Mouse (Mus musculus): ENCODE measurements around the gene Gstm6. TPM values are rescaled to one million over a fixed set of nuclear protein-coding genes. Genes with fewer than 3 reads are reported as not detected.

Gene Gstm6
- polyA plus RNA-seq, 1 experiment from 2014 or later, result 13.3 TPM

- ATAC-seq (ENCODE audit: low FRiP score, low TSS enrichment) (no peak), DNase-seq (no peak)
- Histone ChIP-seq H3K9ac (replicated peaks; ENCODE audit: low read length) (no peak overlapping the region), H3K9me3 (ENCODE audit: control insufficient read depth, low read length) (no peaks in the 10 kb centered on the region), H3K27me3 (ENCODE audit: control insufficient read depth, insufficient read depth, low read length) (no peaks in the 10 kb centered on the region), H3K4me2 (ENCODE audit: low read length) (no peak overlapping the region), H3K36me3 (ENCODE audit: control insufficient read depth, insufficient read depth, low read length) (no peaks in the 10 kb centered on the region), H3K4me1 (ENCODE audit: control insufficient read depth, insufficient read depth, low read length) (no peaks in the 10 kb centered on the region), H3K27ac (replicated peaks; ENCODE audit: low read depth, low read length) (no peak overlapping the region), H3K4me3 (replicated peaks; ENCODE audit: low read depth, low read length) (no peak overlapping the region)
- WGBS, result 93% methylated on average over 5 of the region's 5 CpGs
Observed at GRCm38 (mm10) chr3:107920348-107920747, 23.2 kb downstream of the Gstm6 start.

DNA sequence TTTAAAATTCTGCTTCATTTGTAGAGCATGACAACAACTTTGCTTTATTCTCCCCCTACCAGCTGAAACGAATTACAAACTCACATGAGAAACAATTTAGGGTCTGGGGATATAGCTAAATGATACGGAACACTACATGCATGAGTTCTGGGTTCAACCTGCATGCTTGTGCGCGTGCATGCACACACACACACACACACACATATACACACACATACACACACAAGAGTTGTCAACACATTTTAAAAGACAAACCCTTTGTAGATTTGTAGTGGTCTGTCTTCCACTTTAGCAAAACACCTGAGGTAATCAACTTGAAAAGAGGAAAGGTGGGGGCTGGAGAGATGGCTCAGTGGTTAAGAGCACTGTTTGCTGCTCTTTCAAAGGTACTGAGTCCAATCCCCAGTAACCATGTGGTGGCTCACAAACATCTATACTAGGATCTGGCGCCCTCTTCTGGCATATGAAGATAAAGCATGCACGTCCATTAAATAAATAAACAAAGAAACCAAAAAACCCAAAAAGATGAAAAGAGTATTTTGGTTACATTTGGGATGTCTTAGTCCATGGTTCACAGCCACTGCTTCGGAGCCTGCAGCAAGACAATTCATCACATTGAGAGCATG, 25.7 kb downstream of the Gstm6 start:
- no peaks in the 10 kb centered on the region for H3K4me1 ChIP-seq (ENCODE audit: control insufficient read depth, insufficient read depth, low read length)
- no peaks in the 10 kb centered on the region for H3K9me3 ChIP-seq (ENCODE audit: control insufficient read depth, low read length)
- H3K9ac ChIP-seq (replicated peaks; ENCODE audit: low read length), result no peak overlapping the region
- DNase-seq, result peak; percentile 85
- no peaks in the 10 kb centered on the region for H3K36me3 ChIP-seq (ENCODE audit: control insufficient read depth, insufficient read depth, low read length)
- WGBS, result 62% methylated on average over 7 of the region's 7 CpGs
- no peak overlapping the region for H3K27ac ChIP-seq (replicated peaks; ENCODE audit: low read depth, low read length)
- H3K4me3 ChIP-seq (replicated peaks; ENCODE audit: low read depth, low read length), result no peak overlapping the region
- ATAC-seq (ENCODE audit: low FRiP score, low TSS enrichment), result peak; percentile 64; the same call in 1 of the 2 replicates
- no peaks in the 10 kb centered on the region for H3K27me3 ChIP-seq (ENCODE audit: control insufficient read depth, insufficient read depth, low read length)
- H3K4me2 ChIP-seq (ENCODE audit: low read length), result no peak overlapping the region

- DNase-seq, result peak; percentile 14
- WGBS, result 83% methylated on average over 3 of the region's 3 CpGs
- no peaks in the 10 kb centered on the region for H3K36me3 ChIP-seq (ENCODE audit: control insufficient read depth, insufficient read depth, low read length)
- no peaks in the 10 kb centered on the region for H3K27me3 ChIP-seq (ENCODE audit: control insufficient read depth, insufficient read depth, low read length)
- no peaks in the 10 kb centered on the region for H3K9me3 ChIP-seq (ENCODE audit: control insufficient read depth, low read length)
- no peak overlapping the region for H3K9ac ChIP-seq (replicated peaks; ENCODE audit: low read length)
- H3K4me3 ChIP-seq (replicated peaks; ENCODE audit: low read depth, low read length), result no peak overlapping the region
- H3K4me2 ChIP-seq (ENCODE audit: low read length), result no peak overlapping the region
- H3K27ac ChIP-seq (replicated peaks; ENCODE audit: low read depth, low read length), result no peak overlapping the region
- no peaks in the 10 kb centered on the region for H3K4me1 ChIP-seq (ENCODE audit: control insufficient read depth, insufficient read depth, low read length)
- no peak for ATAC-seq (ENCODE audit: low FRiP score, low TSS enrichment)
Observed at GRCm38 (mm10) chr3:107917097-107917496, 26.5 kb downstream of the Gstm6 start.

DNA sequence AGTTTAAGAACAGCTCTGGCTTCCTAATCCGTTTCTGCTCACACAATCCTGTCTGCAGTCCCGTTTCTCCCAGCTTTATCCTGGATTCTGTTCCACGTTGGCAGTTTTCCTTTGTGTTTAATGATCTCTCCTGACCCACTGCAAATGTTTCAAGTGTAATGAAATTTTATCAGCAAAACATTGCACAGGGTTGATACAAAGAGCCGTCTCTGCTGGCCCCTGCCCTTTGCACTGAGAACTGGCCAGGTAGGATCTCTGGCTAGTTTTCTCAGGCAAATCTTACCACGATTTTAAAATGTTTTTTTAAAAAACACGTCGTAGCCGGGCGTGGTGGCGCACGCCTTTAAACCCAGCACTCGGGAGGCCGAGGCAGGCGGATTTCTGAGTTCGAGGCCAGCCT, 26.9 kb downstream of the Gstm6 start:
- Histone ChIP-seq H3K27me3 (ENCODE audit: control insufficient read depth, insufficient read depth, low read length) (no peaks in the 10 kb centered on the region), H3K27ac (replicated peaks; ENCODE audit: low read depth, low read length) (no peak overlapping the region), H3K4me3 (replicated peaks; ENCODE audit: low read depth, low read length) (no peak overlapping the region), H3K36me3 (ENCODE audit: control insufficient read depth, insufficient read depth, low read length) (no peaks in the 10 kb centered on the region), H3K9ac (replicated peaks; ENCODE audit: low read length) (no peak overlapping the region), H3K4me2 (ENCODE audit: low read length) (no peak overlapping the region), H3K4me1 (ENCODE audit: control insufficient read depth, insufficient read depth, low read length) (no peaks in the 10 kb centered on the region), H3K9me3 (ENCODE audit: control insufficient read depth, low read length) (no peaks in the 10 kb centered on the region)
- DNase-seq (no peak), ATAC-seq (ENCODE audit: low FRiP score, low TSS enrichment) (no peak)
- whole genome bisulfite sequencing, result 77% methylated on average over 15 of the region's 15 CpGs

- 52% methylated on average over 6 of the region's 6 CpGs for WGBS
- Histone ChIP-seq H3K9me3 (ENCODE audit: control insufficient read depth, low read length) (no peaks in the 10 kb centered on the region), H3K36me3 (ENCODE audit: control insufficient read depth, insufficient read depth, low read length) (no peaks in the 10 kb centered on the region), H3K27ac (replicated peaks; ENCODE audit: low read depth, low read length) (no peak overlapping the region), H3K4me2 (ENCODE audit: low read length) (no peak overlapping the region), H3K27me3 (ENCODE audit: control insufficient read depth, insufficient read depth, low read length) (no peaks in the 10 kb centered on the region), H3K4me3 (replicated peaks; ENCODE audit: low read depth, low read length) (no peak overlapping the region), H3K4me1 (ENCODE audit: control insufficient read depth, insufficient read depth, low read length) (no peaks in the 10 kb centered on the region), H3K9ac (replicated peaks; ENCODE audit: low read length) (no peak overlapping the region)
- ATAC-seq (ENCODE audit: low FRiP score, low TSS enrichment), result no peak
- no peak for DNase-seq
Observed at GRCm38 (mm10) chr3:107905942-107906341, 37.6 kb downstream of the Gstm6 start.

DNA sequence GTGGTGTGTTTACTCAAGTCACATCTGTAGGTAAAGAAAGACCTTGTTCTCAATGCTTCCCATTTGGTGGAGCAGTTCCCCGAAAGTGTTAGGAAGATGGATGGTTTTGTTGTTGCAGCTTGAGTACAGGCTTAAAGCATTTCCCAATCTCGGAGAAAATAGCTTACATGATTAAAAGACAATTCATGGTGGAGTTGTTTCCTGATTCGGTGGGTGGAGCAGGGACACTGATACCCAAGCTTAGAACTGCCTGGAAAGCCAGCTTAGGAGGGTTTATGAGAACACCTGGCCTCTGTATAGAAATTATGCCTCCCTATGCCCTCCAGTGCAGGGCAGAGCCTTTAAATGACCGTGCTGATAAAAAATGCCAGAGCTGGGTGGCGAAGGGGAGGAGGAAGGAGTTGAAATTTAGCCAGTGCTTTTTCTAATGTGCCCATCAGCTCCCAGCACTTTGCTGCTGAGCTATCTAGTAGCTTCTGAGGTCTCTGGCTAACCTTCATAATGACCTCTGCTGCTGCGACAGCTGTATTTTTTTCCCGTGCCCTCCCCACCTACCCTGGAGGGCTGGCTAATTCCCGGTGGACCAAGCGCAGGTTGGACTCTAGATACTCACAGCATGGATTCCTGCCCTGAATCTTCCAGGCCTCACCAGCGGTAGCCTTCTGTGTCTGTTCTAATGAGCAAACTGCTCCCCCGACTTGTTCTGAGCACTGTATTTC, 42.4 kb downstream of the Gstm6 start:
- no peak overlapping the region for H3K4me2 ChIP-seq (ENCODE audit: low read length)
- H3K36me3 ChIP-seq (ENCODE audit: control insufficient read depth, insufficient read depth, low read length), result peaks cover 10% of the 10 kb centered on the region; the same call in 1 of the 2 replicates
- no peak overlapping the region for H3K4me3 ChIP-seq (replicated peaks; ENCODE audit: low read depth, low read length)
- no peaks in the 10 kb centered on the region for H3K27me3 ChIP-seq (ENCODE audit: control insufficient read depth, insufficient read depth, low read length)
- 79% methylated on average over 11 of the region's 11 CpGs for WGBS
- H3K9ac ChIP-seq (replicated peaks; ENCODE audit: low read length), result no peak overlapping the region
- no peaks in the 10 kb centered on the region for H3K9me3 ChIP-seq (ENCODE audit: control insufficient read depth, low read length)
- DNase-seq (no peak), ATAC-seq (ENCODE audit: low FRiP score, low TSS enrichment) (no peak)
- peaks cover 5% of the 10 kb centered on the region for H3K4me1 ChIP-seq (ENCODE audit: control insufficient read depth, insufficient read depth, low read length)
- H3K27ac ChIP-seq (replicated peaks; ENCODE audit: low read depth, low read length), result no peak overlapping the region

DNA sequence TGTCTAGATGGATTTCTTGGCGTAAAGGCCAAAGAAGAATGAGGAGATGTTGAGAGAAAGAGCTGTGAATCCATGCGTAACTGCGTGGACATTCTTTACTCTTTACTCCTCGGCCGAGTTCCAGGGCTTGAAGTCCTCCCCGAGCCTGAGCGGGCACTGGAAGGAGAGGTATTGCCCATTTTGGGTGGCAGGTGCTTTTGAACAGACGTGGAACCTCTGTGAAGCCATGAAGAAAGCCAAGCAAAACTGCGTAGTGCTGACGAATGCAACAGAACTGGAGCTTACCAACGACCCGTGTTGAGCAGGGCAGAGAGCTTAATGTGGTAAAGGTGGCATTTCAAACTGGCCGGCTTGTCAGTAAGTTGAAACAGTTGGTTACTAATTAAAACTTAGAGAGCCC, 44.9 kb downstream of the Gstm6 start:
- peaks cover 10% of the 10 kb centered on the region; the same call in 1 of the 2 replicates for H3K36me3 ChIP-seq (ENCODE audit: control insufficient read depth, insufficient read depth, low read length)
- DNase-seq (no peak), ATAC-seq (ENCODE audit: low FRiP score, low TSS enrichment) (no peak)
- no peak overlapping the region for H3K4me2 ChIP-seq (ENCODE audit: low read length)
- no peak overlapping the region for H3K9ac ChIP-seq (replicated peaks; ENCODE audit: low read length)
- H3K4me3 ChIP-seq (replicated peaks; ENCODE audit: low read depth, low read length), result no peak overlapping the region
- H3K27me3 ChIP-seq (ENCODE audit: control insufficient read depth, insufficient read depth, low read length), result no peaks in the 10 kb centered on the region
- 95% methylated on average over 13 of the region's 13 CpGs for WGBS
- H3K4me1 ChIP-seq (ENCODE audit: control insufficient read depth, insufficient read depth, low read length), result peaks cover 10% of the 10 kb centered on the region
- no peak overlapping the region for H3K27ac ChIP-seq (replicated peaks; ENCODE audit: low read depth, low read length)
- H3K9me3 ChIP-seq (ENCODE audit: control insufficient read depth, low read length), result no peaks in the 10 kb centered on the region

GRCm38 (mm10) chr3:107895720-107896569, 47.6 kb downstream of the Gstm6 start, which contains the start of gene Gstm5:
TSS of gene Gstm5 (plus strand) at chr3:107895821.
- Histone ChIP-seq H3K4me2 (ENCODE audit: low read length) (peak within 1 kb of the TSS; percentile 77), H3K27me3 (ENCODE audit: control insufficient read depth, insufficient read depth, low read length) (no peaks in the 10 kb centered on the region), H3K4me3 (replicated peaks; ENCODE audit: low read depth, low read length) (peak within 1 kb of the TSS; percentile 76), H3K27ac (replicated peaks; ENCODE audit: low read depth, low read length) (peak within 1 kb of the TSS; percentile 78), H3K9ac (replicated peaks; ENCODE audit: low read length) (peak within 1 kb of the TSS; percentile 89), H3K9me3 (ENCODE audit: control insufficient read depth, low read length) (no peaks in the 10 kb centered on the region), H3K36me3 (ENCODE audit: control insufficient read depth, insufficient read depth, low read length) (peaks cover 10% of the 10 kb centered on the region; the same call in 1 of the 2 replicates), H3K4me1 (ENCODE audit: control insufficient read depth, insufficient read depth, low read length) (peaks cover 10% of the 10 kb centered on the region)
- DNase-seq, result peak; percentile 92
- ATAC-seq (ENCODE audit: low FRiP score, low TSS enrichment), result peak; percentile 93
- 6% methylated on average over 40 of the region's 40 CpGs for WGBS
